Mouse (Mus musculus) adipocyte (in vitro differentiated cells): Measurements from ENCODE around the gene Rora.

Source experiments
- DNase-seq: peaks from one replicate; pipeline ENCODE4 v3.0.0-alpha.2; 2016; ENCODE audit warnings: low spot score

The Rora gene

GRCm38 (mm10) chr9:69290881-69291450, 637.4 kb downstream of the Rora start:
- no peak for DNase-seq

- DNase-seq = no peak
Observed at GRCm38 (mm10) chr9:69291451-69291850, 637.9 kb downstream of the Rora start.

- no peak for DNase-seq
Observed at GRCm38 (mm10) chr9:69292353-69292752, 638.8 kb downstream of the Rora start.

- DNase-seq = no peak
Observed at GRCm38 (mm10) chr9:69292776-69293687, 639.4 kb downstream of the Rora start.

GRCm38 (mm10) chr9:69293688-69294074, 640.1 kb downstream of the Rora start:
- DNase-seq = no peak

- no peak for DNase-seq
Observed at GRCm38 (mm10) chr9:69294426-69294825, 640.8 kb downstream of the Rora start.

GRCm38 (mm10) chr9:69294856-69295255, 641.3 kb downstream of the Rora start:
- DNase-seq = no peak

- no peak for DNase-seq
Observed at GRCm38 (mm10) chr9:69295826-69296225, 642.2 kb downstream of the Rora start.

GRCm38 (mm10) chr9:69296418-69296817, 642.8 kb downstream of the Rora start:
- DNase-seq = peak; percentile 87

- DNase-seq = no peak
Observed at GRCm38 (mm10) chr9:69297766-69298375, 644.3 kb downstream of the Rora start.

- DNase-seq = no peak
Observed at GRCm38 (mm10) chr9:69298566-69299335, 645.2 kb downstream of the Rora start.

GRCm38 (mm10) chr9:69299484-69299883, 645.9 kb downstream of the Rora start:
- no peak for DNase-seq

- DNase-seq = no peak
Observed at GRCm38 (mm10) chr9:69300296-69300695, 646.7 kb downstream of the Rora start.

GRCm38 (mm10) chr9:69301445-69301844, 647.9 kb downstream of the Rora start:
- no peak for DNase-seq

- DNase-seq = no peak
Observed at GRCm38 (mm10) chr9:69301955-69302354, 648.4 kb downstream of the Rora start.

GRCm38 (mm10) chr9:69302846-69303245, 649.3 kb downstream of the Rora start:
- no peak for DNase-seq

GRCm38 (mm10) chr9:69303346-69303944, 649.9 kb downstream of the Rora start:
- DNase-seq = no peak

GRCm38 (mm10) chr9:69303962-69304361, 650.4 kb downstream of the Rora start:
- DNase-seq = no peak

GRCm38 (mm10) chr9:69304492-69304891, 650.9 kb downstream of the Rora start:
- no peak for DNase-seq

- DNase-seq = no peak
Observed at GRCm38 (mm10) chr9:69304991-69305390, 651.4 kb downstream of the Rora start.

GRCm38 (mm10) chr9:69306734-69307528, 653.3 kb downstream of the Rora start:
- DNase-seq = peak; percentile 60
